ENCODE assay signal across 14 mouse cellular contexts in the genomic region with DNA sequence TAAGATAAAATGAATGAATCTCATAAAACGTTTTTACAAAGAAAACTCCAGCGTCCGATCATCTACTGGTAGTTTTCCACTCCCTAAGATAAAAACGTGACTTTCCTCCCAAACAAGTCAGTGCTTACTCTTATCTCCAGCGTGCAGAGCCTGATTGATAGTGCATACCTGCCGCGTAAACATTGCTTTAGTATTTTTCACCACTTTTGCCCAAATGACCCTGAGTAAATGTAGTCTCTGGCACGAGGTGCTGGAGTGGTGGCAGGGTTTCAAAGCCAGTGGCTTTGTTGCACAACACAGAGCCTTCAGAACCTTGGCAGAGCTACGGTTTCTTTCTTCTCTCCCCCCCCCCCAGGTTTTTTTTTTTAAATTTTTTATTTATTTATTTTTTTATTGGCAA. TPM values are rescaled to one million over a fixed set of nuclear protein-coding genes. Genes with fewer than 3 reads are reported as not detected.
DNase-seq lines count a peak whose midpoint lies in the region; ATAC-seq lines count a peak whose summit lies in the region.
"Had no signal": no experiment of that assay in that cellular context is flagged by ENCODE, and none has a peak within 500 bp of the region (broad histone marks: within the 10 kb centered on the region; RNA-seq: fewer than 3 reads in every experiment).

No protein-coding gene starts in this region.

- H3K9ac ChIP-seq in midbrain, embryonic 11.5 days (ENCODE audit: low read length) = no peak overlapping the region
- H3K9ac ChIP-seq in midbrain, embryonic 15.5 days = no peak overlapping the region
- H3K9ac ChIP-seq in stomach, embryonic 14.5 days (replicated peaks; ENCODE audit: low read depth, low read length) = no peak overlapping the region
- no peak overlapping the region for H3K9ac ChIP-seq in neural tube, embryonic 15.5 days (replicated peaks)
- H3K9ac ChIP-seq: limb, embryonic 12.5 days had no signal

- H3K4me1 ChIP-seq in midbrain, embryonic 11.5 days (ENCODE audit: control insufficient read depth, insufficient read depth, low read length) = no peaks in the 10 kb centered on the region
- no peaks in the 10 kb centered on the region for H3K4me1 ChIP-seq in midbrain, embryonic 15.5 days
- H3K4me1 ChIP-seq in stomach, embryonic 14.5 days (ENCODE audit: control insufficient read depth, insufficient read depth, low read length) = no peaks in the 10 kb centered on the region
- no peaks in the 10 kb centered on the region for H3K4me1 ChIP-seq in midbrain, embryonic 10.5 days
- no peaks in the 10 kb centered on the region for H3K4me1 ChIP-seq in neural tube, embryonic 15.5 days
- H3K4me1 ChIP-seq: limb, embryonic 12.5 days had no signal

- H3K4me3 ChIP-seq in midbrain, embryonic 11.5 days (ENCODE audit: low read depth, low read length) = no peak overlapping the region
- H3K4me3 ChIP-seq in midbrain, embryonic 15.5 days = no peak overlapping the region
- H3K4me3 ChIP-seq in stomach, embryonic 14.5 days (ENCODE audit: low read depth, low read length) = no peak overlapping the region
- no peak overlapping the region for H3K4me3 ChIP-seq in midbrain, embryonic 10.5 days
- no peak overlapping the region for H3K4me3 ChIP-seq in neural tube, embryonic 15.5 days (replicated peaks)
- H3K4me3 ChIP-seq: erythroblast, embryonic 14.5 days; limb, embryonic 12.5 days had no signal

- DNase-seq in gastrocnemius, adult 18-20 months (ENCODE audit: low spot score) = peak; percentile 34
- no peak for DNase-seq in gastrocnemius, postnatal 4 days (ENCODE audit: low spot score in 2 of 2)
- peak; percentile 56 for DNase-seq in midbrain, embryonic 11.5 days (ENCODE audit: low spot score, missing footprints)
- no peak for DNase-seq in midbrain, embryonic 10.5 days (ENCODE audit: low spot score)
- DNase-seq: cerebellum, adult 9-10 months; kidney, postnatal 14 days; layer of hippocampus, postnatal 36 days; right cerebral cortex, postnatal 4 days had no signal

- H3K27me3 ChIP-seq in midbrain, embryonic 11.5 days (ENCODE audit: control insufficient read depth, insufficient read depth, low read length) = no peaks in the 10 kb centered on the region
- no peaks in the 10 kb centered on the region for H3K27me3 ChIP-seq in midbrain, embryonic 15.5 days (replicated peaks)
- H3K27me3 ChIP-seq in stomach, embryonic 14.5 days (ENCODE audit: control insufficient read depth, insufficient read depth, low read length) = no peaks in the 10 kb centered on the region
- H3K27me3 ChIP-seq in midbrain, embryonic 10.5 days (ENCODE audit: low read depth, poor library complexity, severe bottlenecking) = no peaks in the 10 kb centered on the region
- H3K27me3 ChIP-seq in neural tube, embryonic 15.5 days (replicated peaks) = no peaks in the 10 kb centered on the region
- H3K27me3 ChIP-seq: limb, embryonic 12.5 days had no signal

- H3K27ac ChIP-seq in midbrain, embryonic 11.5 days (ENCODE audit: low read depth, low read length) = no peak overlapping the region
- no peak overlapping the region for H3K27ac ChIP-seq in midbrain, embryonic 15.5 days
- no peak overlapping the region for H3K27ac ChIP-seq in stomach, embryonic 14.5 days (ENCODE audit: low read length)
- H3K27ac ChIP-seq in midbrain, embryonic 10.5 days (replicated peaks) = no peak overlapping the region
- H3K27ac ChIP-seq in neural tube, embryonic 15.5 days (replicated peaks) = no peak overlapping the region
- H3K27ac ChIP-seq: limb, embryonic 12.5 days had no signal

- ATAC-seq in midbrain, embryonic 11.5 days (ENCODE audit: low FRiP score) = no peak
- no peak for ATAC-seq in midbrain, embryonic 15.5 days (replicated peaks)
- peak; percentile 62 for ATAC-seq in granulocyte monocyte progenitor cell, adult 5-6 weeks (replicated peaks; ENCODE audit: poor library complexity, severe bottlenecking)
- peak; percentile 63; the same call in 1 of the 2 replicates for ATAC-seq in stomach, embryonic 14.5 days (ENCODE audit: insufficient number of reproducible peaks, insufficient read depth, low FRiP score, low read depth)
- no peak for ATAC-seq in neural tube, embryonic 15.5 days (ENCODE audit: low FRiP score)

- H3K36me3 ChIP-seq in midbrain, embryonic 11.5 days (ENCODE audit: control insufficient read depth, insufficient read depth, low read length) = no peaks in the 10 kb centered on the region
- no peaks in the 10 kb centered on the region for H3K36me3 ChIP-seq in midbrain, embryonic 15.5 days (replicated peaks)
- no peaks in the 10 kb centered on the region for H3K36me3 ChIP-seq in stomach, embryonic 14.5 days (ENCODE audit: control insufficient read depth, insufficient read depth, low read length)
- no peaks in the 10 kb centered on the region for H3K36me3 ChIP-seq in midbrain, embryonic 10.5 days
- no peaks in the 10 kb centered on the region for H3K36me3 ChIP-seq in neural tube, embryonic 15.5 days
- H3K36me3 ChIP-seq: limb, embryonic 12.5 days had no signal

- H3K9me3 ChIP-seq in midbrain, embryonic 11.5 days (ENCODE audit: control insufficient read depth, low read length) = no peaks in the 10 kb centered on the region
- no peaks in the 10 kb centered on the region for H3K9me3 ChIP-seq in midbrain, embryonic 15.5 days
- no peaks in the 10 kb centered on the region for H3K9me3 ChIP-seq in stomach, embryonic 14.5 days (ENCODE audit: control insufficient read depth, low read depth, low read length)
- no peaks in the 10 kb centered on the region for H3K9me3 ChIP-seq in midbrain, embryonic 10.5 days (replicated peaks)
- H3K9me3 ChIP-seq in neural tube, embryonic 15.5 days (replicated peaks) = no peaks in the 10 kb centered on the region
- H3K9me3 ChIP-seq: limb, embryonic 12.5 days had no signal

- no peak overlapping the region for H3K4me2 ChIP-seq in midbrain, embryonic 11.5 days
- H3K4me2 ChIP-seq in midbrain, embryonic 15.5 days = no peak overlapping the region
- H3K4me2 ChIP-seq in stomach, embryonic 14.5 days (replicated peaks; ENCODE audit: low read depth, low read length) = no peak overlapping the region
- no peak overlapping the region for H3K4me2 ChIP-seq in neural tube, embryonic 15.5 days
- H3K4me2 ChIP-seq: limb, embryonic 12.5 days had no signal

- 84% methylated on average over 9 of the region's 9 CpGs for WGBS in midbrain, embryonic 11.5 days
- WGBS in midbrain, embryonic 15.5 days = 86% methylated on average over 9 of the region's 9 CpGs
- 27% methylated on average over 9 of the region's 9 CpGs for WGBS in stomach, embryonic 14.5 days
- 86% methylated on average over 9 of the region's 9 CpGs for WGBS in midbrain, embryonic 10.5 days
- 78% methylated on average over 9 of the region's 9 CpGs for WGBS in neural tube, embryonic 15.5 days

RNA-seq across cellular contexts. Expression of a gene that starts 44.7 kb away (rescaled TPM):
- total RNA-seq in gastrocnemius, adult 18-20 months (2021) = 10 to 100 TPM; 13.5 to 19.3 TPM
- total RNA-seq in gastrocnemius, postnatal 4 days (2021) = 10 to 100 TPM; 65.9 to 67.3 TPM
- polyA plus RNA-seq in midbrain, embryonic 11.5 days (2014; fragmentation: Nextera tagmentation; extraction: Ambion mirVana) = 27.0 and 28.0 TPM in 2 replicates
- 24.2 and 25.1 TPM in 2 replicates for polyA plus RNA-seq in midbrain, embryonic 15.5 days (2015; fragmentation: Nextera tagmentation; extraction: Ambion mirVana)
- total RNA-seq in granulocyte monocyte progenitor cell, adult 5-6 weeks (2014; fragmentation: Nextera tagmentation) = 7.9 and 9.1 TPM in 2 replicates
- total RNA-seq in granulocyte monocyte progenitor cell, adult 5-6 weeks (2017) = 6.8 and 9.3 TPM in 2 replicates
- polyA plus RNA-seq in stomach, embryonic 14.5 days (2014; fragmentation: Nextera tagmentation; extraction: Ambion mirVana) = 65.1 and 65.5 TPM in 2 replicates
- 25.8 and 29.0 TPM in 2 replicates for polyA plus RNA-seq in midbrain, embryonic 10.5 days (2016; fragmentation: Nextera tagmentation; extraction: Ambion mirVana)
- 34.5 and 38.6 TPM in 2 replicates for polyA plus RNA-seq in neural tube, embryonic 15.5 days (2015; fragmentation: Nextera tagmentation; extraction: Ambion mirVana)
- polyA plus RNA-seq: erythroblast, embryonic 14.5 days had no signal

Comparison
In these comparisons a context has a peak if more than half of its experiments do, and no peak if none do; other contexts are left out.
1. DNase-seq: peak in gastrocnemius, adult 18-20 months (single experiment) and midbrain, embryonic 11.5 days (single experiment); none in gastrocnemius, postnatal 4 days (0 of 2) and midbrain, embryonic 10.5 days (single experiment).
2. ATAC-seq: peak in granulocyte monocyte progenitor cell, adult 5-6 weeks (single experiment) and stomach, embryonic 14.5 days (single experiment); none in midbrain, embryonic 11.5 days (single experiment), midbrain, embryonic 15.5 days (single experiment) and neural tube, embryonic 15.5 days (single experiment).